Mouse (Mus musculus) embryonic facial prominence, embryonic 14.5 days (tissue): Measurements from ENCODE around the gene Olfr71. TPM values are rescaled to one million over a fixed set of nuclear protein-coding genes. Genes with fewer than 3 reads are reported as not detected.

Source experiments
- ATAC-seq: fragments of 200-750 bp; cut with Nextera tagmentation; 2 replicates; pipeline ENCODE4 v1.8.0; 2017; ENCODE audit warnings: low read depth, moderate number of reproducible peaks, moderate TSS enrichment
- DNase-seq: peaks from one replicate; pipeline ENCODE4 v3.0.0-alpha.2; 2015; ENCODE audit warnings: low spot score
- H3K27ac ChIP-seq: fragments of 300-500 bp; sonication (generic); replicated peaks from 2 replicates; pipeline ENCODE4 v1.5.1; 2014; ENCODE audit warnings: low read depth, mild to moderate bottlenecking, low read length, moderate library complexity
- H3K27me3 ChIP-seq: fragments of 300-500 bp; sonication (generic); replicated peaks from 2 replicates; pipeline ENCODE4 v1.6.1; 2014; ENCODE audit warnings: low read length; ENCODE audit not compliant: control insufficient read depth, insufficient read depth
- H3K36me3 ChIP-seq: fragments of 300-500 bp; sonication (generic); 2 replicates; pipeline ENCODE4 v1.6.1; 2014; ENCODE audit warnings: low read length, mixed read lengths; ENCODE audit not compliant: control insufficient read depth, insufficient read depth
- H3K4me1 ChIP-seq: fragments of 300-500 bp; sonication (generic); 2 replicates; pipeline ENCODE4 v1.6.1; 2014; ENCODE audit warnings: antibody characterized with exemption, low read length; ENCODE audit not compliant: control insufficient read depth, insufficient read depth
- H3K4me2 ChIP-seq: fragments of 300-500 bp; sonication (generic); 2 replicates; pipeline ENCODE4 v1.6.1; 2014; ENCODE audit warnings: low read depth, mild to moderate bottlenecking, low read length, moderate library complexity, mixed read lengths
- H3K4me3 ChIP-seq: fragments of 300-500 bp; sonication (generic); 2 replicates; pipeline ENCODE4 v1.5.1; 2014; ENCODE audit warnings: low read depth, mild to moderate bottlenecking, low read length
- H3K9ac ChIP-seq: fragments of 300-500 bp; sonication (generic); 2 replicates; pipeline ENCODE4 v1.6.1; 2014; ENCODE audit warnings: low read depth, mild to moderate bottlenecking, low read length, moderate library complexity, mixed read lengths
- H3K9me3 ChIP-seq: fragments of 300-500 bp; sonication (generic); 2 replicates; pipeline ENCODE4 v1.6.1; 2016; ENCODE audit warnings: low read length; ENCODE audit not compliant: control insufficient read depth
- WGBS: fragments of 180-500 bp; shearing (Covaris S2); extraction: QIAGEN DNeasy Blood & Tissue Kit; methylation state at CpG from one replicate; pipeline ENCODE4 v1.1.7; 2014; 5-methylcytosine and 5-hydroxymethylcytosine counted together
- polyA plus RNA-seq: library from polyadenylated mRNA; unstranded; fragments of >200 nt; fragmentation: Nextera tagmentation; extraction: Ambion mirVana; gene quantifications from 2 replicates; pipeline ENCODE4 v1.2.1, GENCODE M21; 2014

Gene Olfr71
- polyA plus RNA-seq, 1 experiment from 2014 or later = 0.10 TPM

GRCm38 (mm10) chr4:43724764-43725163 is 14.7 kb upstream of the Olfr71 start:
- peaks cover 15% of the 10 kb centered on the region; the same call in 1 of the 2 replicates for H3K4me1 ChIP-seq
- WGBS = 42% methylated on average over 1 of the region's 1 CpGs
- no peaks in the 10 kb centered on the region for H3K36me3 ChIP-seq
- DNase-seq (peak; percentile 43), ATAC-seq (no peak)
- no peak overlapping the region for H3K27ac ChIP-seq
- H3K4me3 ChIP-seq = no peak overlapping the region
- H3K27me3 ChIP-seq = no peaks in the 10 kb centered on the region
- H3K4me2 ChIP-seq = no peak overlapping the region
- no peak overlapping the region for H3K9ac ChIP-seq
- H3K9me3 ChIP-seq = no peaks in the 10 kb centered on the region

- H3K27me3 ChIP-seq = no peaks in the 10 kb centered on the region
- no peak overlapping the region for H3K4me2 ChIP-seq
- H3K4me1 ChIP-seq = peaks cover 5% of the 10 kb centered on the region; the same call in 1 of the 2 replicates
- no peaks in the 10 kb centered on the region for H3K36me3 ChIP-seq
- no peak overlapping the region for H3K27ac ChIP-seq
- H3K9me3 ChIP-seq = no peaks in the 10 kb centered on the region
- 90% methylated on average over 4 of the region's 4 CpGs for WGBS
- H3K9ac ChIP-seq = no peak overlapping the region
- no peak overlapping the region for H3K4me3 ChIP-seq
- DNase-seq (no peak), ATAC-seq (no peak)
Observed at GRCm38 (mm10) chr4:43722191-43722590, 12.1 kb upstream of the Olfr71 start.

GRCm38 (mm10) chr4:43720491-43721228 is 10.6 kb upstream of the Olfr71 start:
- DNase-seq (peak; percentile 52), ATAC-seq (peak; percentile 26; the same call in 1 of the 2 replicates)
- no peak overlapping the region for H3K4me2 ChIP-seq
- no peaks in the 10 kb centered on the region for H3K36me3 ChIP-seq
- H3K4me3 ChIP-seq = no peak overlapping the region
- H3K27ac ChIP-seq = peak overlapping the region; percentile 67
- H3K9ac ChIP-seq = no peak overlapping the region
- no peaks in the 10 kb centered on the region for H3K4me1 ChIP-seq
- WGBS = 41% methylated on average over 14 of the region's 16 CpGs
- no peaks in the 10 kb centered on the region for H3K9me3 ChIP-seq
- H3K27me3 ChIP-seq = no peaks in the 10 kb centered on the region

GRCm38 (mm10) chr4:43713652-43714219 is 3.7 kb upstream of the Olfr71 start:
- H3K27ac ChIP-seq = no peak overlapping the region; the same call in 1 of the 2 replicates
- no peaks in the 10 kb centered on the region for H3K9me3 ChIP-seq
- ATAC-seq (no peak), DNase-seq (peak; percentile 79)
- no peaks in the 10 kb centered on the region for H3K4me1 ChIP-seq
- H3K9ac ChIP-seq = no peak overlapping the region
- WGBS = 29% methylated on average over 7 of the region's 7 CpGs
- H3K27me3 ChIP-seq = no peaks in the 10 kb centered on the region
- no peaks in the 10 kb centered on the region for H3K36me3 ChIP-seq
- no peak overlapping the region for H3K4me3 ChIP-seq
- no peak overlapping the region for H3K4me2 ChIP-seq

- H3K4me1 ChIP-seq = no peaks in the 10 kb centered on the region
- DNase-seq (peak; percentile 65), ATAC-seq (no peak)
- no peaks in the 10 kb centered on the region for H3K9me3 ChIP-seq
- no peak overlapping the region for H3K27ac ChIP-seq
- H3K9ac ChIP-seq = no peak overlapping the region
- no peaks in the 10 kb centered on the region for H3K27me3 ChIP-seq
- H3K36me3 ChIP-seq = no peaks in the 10 kb centered on the region
- no peak overlapping the region for H3K4me2 ChIP-seq
- WGBS = 0% methylated on average over 2 of the region's 2 CpGs
- no peak overlapping the region for H3K4me3 ChIP-seq
Observed at GRCm38 (mm10) chr4:43711821-43712220, 1.8 kb upstream of the Olfr71 start.

- WGBS = 82% methylated on average over 13 of the region's 13 CpGs
- Histone ChIP-seq H3K4me3 (no peak overlapping the region), H3K9me3 (no peaks in the 10 kb centered on the region), H3K4me1 (no peaks in the 10 kb centered on the region), H3K4me2 (no peak overlapping the region), H3K27me3 (no peaks in the 10 kb centered on the region), H3K9ac (no peak overlapping the region), H3K36me3 (no peaks in the 10 kb centered on the region), H3K27ac (no peak overlapping the region)
- DNase-seq = no peak
- ATAC-seq = no peak
Observed at GRCm38 (mm10) chr4:43705991-43706390, 4.1 kb downstream of the Olfr71 start.

GRCm38 (mm10) chr4:43703851-43704250 is 6.2 kb downstream of the Olfr71 start:
- ATAC-seq (no peak), DNase-seq (no peak)
- Histone ChIP-seq H3K4me1 (no peaks in the 10 kb centered on the region), H3K9me3 (no peaks in the 10 kb centered on the region), H3K36me3 (no peaks in the 10 kb centered on the region), H3K4me2 (no peak overlapping the region), H3K4me3 (no peak overlapping the region), H3K27me3 (no peaks in the 10 kb centered on the region), H3K27ac (no peak overlapping the region), H3K9ac (no peak overlapping the region)
- WGBS = 88% methylated on average over 8 of the region's 8 CpGs

GRCm38 (mm10) chr4:43703439-43703838 is 6.6 kb downstream of the Olfr71 start:
- Histone ChIP-seq H3K36me3 (no peaks in the 10 kb centered on the region), H3K27ac (no peak overlapping the region), H3K4me2 (no peak overlapping the region), H3K4me3 (no peak overlapping the region), H3K4me1 (no peaks in the 10 kb centered on the region), H3K9me3 (no peaks in the 10 kb centered on the region), H3K27me3 (no peaks in the 10 kb centered on the region), H3K9ac (no peak overlapping the region)
- 69% methylated on average over 6 of the region's 6 CpGs for WGBS
- ATAC-seq (no peak), DNase-seq (no peak)

GRCm38 (mm10) chr4:43700707-43701106 is 9.3 kb downstream of the Olfr71 start, which contains the start of gene Olfr70:
Olfr70 (minus strand) TSS chr4:43700807.
- DNase-seq (no peak), ATAC-seq (no peak)
- Histone ChIP-seq H3K9ac (no peak within 1 kb of the TSS), H3K4me1 (no peaks in the 10 kb centered on the region), H3K27me3 (no peaks in the 10 kb centered on the region), H3K9me3 (no peaks in the 10 kb centered on the region), H3K4me3 (no peak within 1 kb of the TSS), H3K36me3 (no peaks in the 10 kb centered on the region), H3K4me2 (no peak within 1 kb of the TSS), H3K27ac (no peak within 1 kb of the TSS)
- WGBS = 87% methylated on average over 6 of the region's 6 CpGs
